Mouse (Mus musculus) neutrophil, adult 5-6 weeks (primary cell): ENCODE results near the gene Rnpep. TPM values are rescaled to one million over a fixed set of nuclear protein-coding genes. Genes with fewer than 3 reads are reported as not detected.

ENCODE experiments used
- ATAC-seq: fragments of 151-379, 151-347 bp; 2 replicates; pipeline ENCODE4 v1.8.0; 2017; ENCODE audit warnings: mild to moderate bottlenecking, moderate TSS enrichment; ENCODE audit not compliant: insufficient number of reproducible peaks, poor library complexity, low FRiP score, severe bottlenecking; ENCODE audit errors: extremely low read depth
- total RNA-seq: library from RNA; stranded (forward); fragments of 200-1000 nt; gene quantifications from 2 replicates; pipeline ENCODE4 v1.2.3, GENCODE M21; 2017

Rnpep gene
- total RNA-seq, 1 experiment from 2014 or later = 71.6 TPM

DNA sequence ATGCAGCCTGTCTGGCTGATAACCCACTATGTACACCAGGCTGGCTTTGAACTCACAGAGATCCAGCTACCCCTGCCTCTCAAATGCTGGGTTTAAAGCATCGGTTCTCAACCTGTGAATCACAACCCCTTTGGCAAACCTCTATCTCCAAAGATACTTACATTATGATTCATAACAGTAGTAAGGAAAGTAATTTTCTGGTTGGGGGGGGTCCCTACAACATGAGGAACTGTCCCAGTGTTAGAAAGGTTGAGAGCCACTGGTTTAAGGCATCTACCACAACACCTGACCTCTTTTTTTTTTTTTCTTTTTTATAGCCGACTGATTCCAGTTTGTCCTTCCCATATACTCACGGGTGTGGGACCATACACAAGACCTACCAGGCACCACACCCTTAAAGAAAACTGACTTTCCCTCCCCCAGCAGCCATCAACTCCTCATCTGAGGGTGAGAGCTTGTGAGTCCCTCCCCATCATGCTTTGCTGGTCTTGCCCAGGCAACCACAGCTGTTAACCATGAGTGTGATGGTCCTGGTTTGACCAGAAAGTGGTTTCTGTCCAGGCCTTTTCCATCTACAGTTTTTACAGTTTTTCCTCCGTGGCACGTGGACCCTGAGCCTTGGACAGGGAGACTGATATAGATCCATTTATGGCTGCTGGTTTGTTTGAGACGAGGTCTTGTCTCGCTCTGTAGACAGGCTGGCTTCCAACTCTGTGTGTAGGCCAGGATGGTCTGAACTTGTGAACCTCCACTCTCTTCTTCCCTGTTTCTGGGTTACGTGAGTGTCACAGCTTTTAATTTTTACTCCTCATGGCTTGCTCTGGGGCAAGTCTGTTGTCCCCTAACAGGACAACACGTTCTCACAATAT, 69.9 kb downstream of the Rnpep start:
- no peak for ATAC-seq

Other genes with a start within 250 kb of the Rnpep start
- not detected in 2 replicates for gene Lgr6, start 178.8 kb downstream of the Rnpep start, total RNA-seq
- 20.7 and 23.2 TPM in 2 replicates for gene Ptpn7, start 151.4 kb downstream of the Rnpep start, total RNA-seq
- gene Arl8a, start 137.3 kb downstream of the Rnpep start, total RNA-seq = 94.3 and 106 TPM in 2 replicates
- gene Gpr37l1, start 116.4 kb downstream of the Rnpep start, total RNA-seq = 0.12 TPM in 1 of 2 replicates, not detected in the other
- 3.5 and 4.3 TPM in 2 replicates for gene Elf3, start 25.5 kb downstream of the Rnpep start, total RNA-seq
- 4.0 and 5.9 TPM in 2 replicates for gene Timm17a, start 29.7 kb upstream of the Rnpep start, total RNA-seq
- gene Lmod1, start 40.7 kb upstream of the Rnpep start, total RNA-seq = not detected in 2 replicates
- not detected in 2 replicates for gene Shisa4, start 91.2 kb upstream of the Rnpep start, total RNA-seq
- 36.1 and 42.1 TPM in 2 replicates for gene Ipo9, start 146.4 kb upstream of the Rnpep start, total RNA-seq